Mouse (Mus musculus): ENCODE results near the gene Zfp512b. TPM values are rescaled to one million over a fixed set of nuclear protein-coding genes. Genes with fewer than 3 reads are reported as not detected.
A peak's percentile ranks its signal among the peaks of the same experiment; 100 is the strongest.

Zfp512b gene
- total RNA-seq, 2 experiments from 2014 or later = 15.3 to 19.7 TPM

GRCm38 (mm10) chr2:181591528-181592085 lies 996 bp downstream of the Zfp512b start, which contains the start of gene Prpf6:
Prpf6 (plus strand) TSS chr2:181591868.
- no peak for DNase-seq
- intact Hi-C loops (cut with DNase I) = loop anchor here (10.0 kb wide), 1 partner anchor 407 kb away; the partner anchor contains the start of gene Ppdpf

- intact Hi-C loops (cut with DNase I) = loop anchor here (10.0 kb wide), 1 partner anchor 406 kb away; the partner anchor contains the start of gene Ppdpf
- DNase-seq = no peak
These were observed 2.1 kb downstream of the Zfp512b start for GRCm38 (mm10) chr2:181590471-181590870.

GRCm38 (mm10) chr2:181589732-181590105 lies 2.9 kb downstream of the Zfp512b start:
- intact Hi-C loops (cut with DNase I) = loop anchor here (10.0 kb wide), 1 partner anchor 405 kb away; the partner anchor contains the start of gene Ppdpf

GRCm38 (mm10) chr2:181589011-181589731 lies 3.4 kb downstream of the Zfp512b start:
- no peak for DNase-seq

More at GRCm38 (mm10) chr2:181589732-181590105, 2.9 kb downstream of the Zfp512b start:
- no peak for DNase-seq

GRCm38 (mm10) chr2:181588229-181588780 lies 4.3 kb downstream of the Zfp512b start:
- intact Hi-C loops (cut with DNase I) = no loop called here
- no peak for DNase-seq

More at GRCm38 (mm10) chr2:181589011-181589731, 3.4 kb downstream of the Zfp512b start:
- intact Hi-C loops (cut with DNase I) = no loop called here

- DNase-seq = peak in 1 of 2 experiments; percentile 12
- intact Hi-C loops (cut with DNase I) = no loop called here
These were observed 4.8 kb downstream of the Zfp512b start for GRCm38 (mm10) chr2:181587796-181588195.

- intact Hi-C loops (cut with DNase I) = no loop called here
- DNase-seq = no peak
These were observed 6.5 kb downstream of the Zfp512b start for GRCm38 (mm10) chr2:181586124-181586523.

- intact Hi-C loops (cut with DNase I) = no loop called here
These were observed 7.1 kb downstream of the Zfp512b start for GRCm38 (mm10) chr2:181585506-181585905.

GRCm38 (mm10) chr2:181584411-181584942 lies 8.1 kb downstream of the Zfp512b start, which contains the start of gene Uckl1:
Uckl1 (minus strand) TSS chr2:181584892.
- intact Hi-C loops (cut with DNase I) = loop anchor here (5.0 kb wide), 1 partner anchor 192 kb away; no protein-coding TSS in a partner anchor
- no peak for DNase-seq

More at GRCm38 (mm10) chr2:181585506-181585905, 7.1 kb downstream of the Zfp512b start:
- DNase-seq = no peak

GRCm38 (mm10) chr2:181583460-181584257 lies 8.9 kb downstream of the Zfp512b start:
- intact Hi-C loops (cut with DNase I) = loop anchor here (5.0 kb wide), 1 partner anchor 191 kb away; no protein-coding TSS in a partner anchor
- no peak for DNase-seq

- DNase-seq = no peak
These were observed 9.7 kb downstream of the Zfp512b start for GRCm38 (mm10) chr2:181582939-181583338.

GRCm38 (mm10) chr2:181582358-181582757 lies 10.2 kb downstream of the Zfp512b start:
- intact Hi-C loops (cut with DNase I) = loop anchor here (5.0 kb wide), 1 partner anchor 190 kb away; no protein-coding TSS in a partner anchor
- DNase-seq = peak in 1 of 2 experiments; percentile 13

More at GRCm38 (mm10) chr2:181582939-181583338, 9.7 kb downstream of the Zfp512b start:
- intact Hi-C loops (cut with DNase I) = loop anchor here (5.0 kb wide), 1 partner anchor 191 kb away; no protein-coding TSS in a partner anchor

GRCm38 (mm10) chr2:181581402-181582120 lies 11.0 kb downstream of the Zfp512b start:
- DNase-seq = peak; percentile 77 to 82
- intact Hi-C loops (cut with DNase I) = loop anchor here (5.0 kb wide), 1 partner anchor 189 kb away; no protein-coding TSS in a partner anchor

GRCm38 (mm10) chr2:181581016-181581401 lies 11.6 kb downstream of the Zfp512b start:
- intact Hi-C loops (cut with DNase I) = loop anchor here (5.0 kb wide), 1 partner anchor 189 kb away; no protein-coding TSS in a partner anchor

GRCm38 (mm10) chr2:181580131-181580772 lies 12.4 kb downstream of the Zfp512b start:
- intact Hi-C loops (cut with DNase I) = loop anchor here (5.0 kb wide), 1 partner anchor 188 kb away; no protein-coding TSS in a partner anchor
- DNase-seq = no peak

More at GRCm38 (mm10) chr2:181581016-181581401, 11.6 kb downstream of the Zfp512b start:
- peak; percentile 65 to 74 for DNase-seq

GRCm38 (mm10) chr2:181579681-181580080 lies 12.9 kb downstream of the Zfp512b start:
- intact Hi-C loops (cut with DNase I) = loop anchor here (2.0 to 5.0 kb wide), 2 partner anchors 57 to 187 kb away; no protein-coding TSS in a partner anchor
- no peak for DNase-seq

GRCm38 (mm10) chr2:181578790-181579618 lies 13.6 kb downstream of the Zfp512b start:
- intact Hi-C loops (cut with DNase I) = loop anchor here (2.0 kb wide), 1 partner anchor 56 kb away; no protein-coding TSS in a partner anchor
- peak in 1 of 2 experiments; percentile 51 for DNase-seq
